Mouse (Mus musculus): ENCODE measurements around the gene Atrnl1. TPM values are rescaled to one million over a fixed set of nuclear protein-coding genes. Genes with fewer than 3 reads are reported as not detected.
A peak's percentile ranks its signal among the peaks of the same experiment; 100 is the strongest.

Gene Atrnl1
- polyA plus RNA-seq, 1 experiment from 2014 or later: 5.1 TPM

DNA sequence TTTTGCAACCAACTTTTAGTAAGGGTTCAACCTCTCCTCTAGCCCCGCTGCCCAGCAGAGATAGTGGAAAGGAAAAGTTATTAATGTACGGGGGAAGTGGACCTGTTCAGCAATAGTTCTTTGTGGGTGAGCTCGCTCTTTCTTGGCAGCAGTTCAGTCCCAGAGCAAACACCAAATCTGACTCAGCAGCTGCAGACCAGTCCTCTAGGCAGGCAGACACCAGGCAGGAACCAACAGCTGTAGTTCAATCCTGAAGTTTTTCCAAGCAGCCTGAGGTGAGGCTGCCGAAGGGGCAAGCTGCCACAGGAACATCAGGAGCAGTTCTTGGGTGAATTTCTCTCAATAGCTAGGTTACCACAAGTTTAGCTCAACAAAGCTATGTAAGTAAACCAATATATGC, 489.5 kb downstream of the Atrnl1 start:
- no peak for ATAC-seq (ENCODE audit: insufficient number of reproducible peaks, low FRiP score)
- H3K4me3 ChIP-seq: no peak overlapping the region
- H3K27ac ChIP-seq (ENCODE audit: poor library complexity, severe bottlenecking): no peak overlapping the region
- WGBS: 63% methylated on average over 4 of the region's 4 CpGs
- peaks cover 6% of the 10 kb centered on the region for H3K4me1 ChIP-seq (replicated peaks)
- H3K4me2 ChIP-seq: no peak overlapping the region
- peaks cover 9% of the 10 kb centered on the region; the same call in 1 of the 2 replicates for H3K9me3 ChIP-seq (replicated peaks)
- no peaks in the 10 kb centered on the region for H3K27me3 ChIP-seq (replicated peaks)
- H3K36me3 ChIP-seq: no peaks in the 10 kb centered on the region
- no peak overlapping the region for H3K9ac ChIP-seq

DNA sequence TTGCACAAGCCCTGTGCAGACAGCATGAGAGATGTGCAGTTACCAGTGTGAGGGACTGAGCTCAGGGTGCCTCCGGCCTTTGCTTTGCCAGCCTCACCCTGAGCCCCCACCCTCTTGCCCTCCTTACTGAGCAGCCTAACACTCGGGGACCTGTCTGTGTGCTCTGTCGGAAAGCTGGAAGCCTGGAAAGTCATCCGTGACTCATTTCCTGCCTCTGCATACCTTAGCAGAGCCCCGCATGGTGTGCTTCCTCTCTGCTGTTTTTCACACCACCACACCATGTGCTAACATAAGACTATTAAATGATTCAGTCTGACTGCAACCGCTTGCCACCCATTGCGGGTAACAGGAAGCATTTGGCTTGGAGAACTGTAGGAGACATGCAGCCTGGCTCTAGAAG, 493.7 kb downstream of the Atrnl1 start:
- WGBS: 49% methylated on average over 7 of the region's 7 CpGs
- Histone ChIP-seq H3K9me3 (replicated peaks) (0 out of 2 replicates have a peak, but pooled peaks cover 5% of the 10 kb centered on the region), H3K27ac (ENCODE audit: poor library complexity, severe bottlenecking) (no peak overlapping the region)

DNA sequence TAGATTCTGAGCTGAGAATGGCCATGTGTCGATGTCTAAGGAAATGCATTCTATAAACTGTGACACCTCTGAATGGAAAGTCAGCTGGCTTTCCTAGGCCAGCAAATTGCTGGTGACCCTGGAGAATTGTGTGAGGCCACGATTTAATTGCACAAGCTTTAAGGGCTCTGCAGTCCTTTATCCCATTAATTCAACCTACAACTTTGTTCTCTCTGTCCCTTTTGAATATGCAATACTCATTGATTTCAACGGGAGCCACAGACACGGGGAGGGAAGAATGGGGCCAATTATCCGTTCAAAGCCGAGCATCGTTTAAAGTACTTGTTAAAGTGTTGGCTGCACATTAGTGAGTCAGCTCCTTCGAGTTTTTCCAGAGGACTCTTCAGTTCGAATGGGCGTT, 496.8 kb downstream of the Atrnl1 start:
- Histone ChIP-seq H3K4me1 (replicated peaks) (peaks cover 6% of the 10 kb centered on the region; the same call in 1 of the 2 replicates), H3K27me3 (replicated peaks) (no peaks in the 10 kb centered on the region), H3K9me3 (replicated peaks) (no peaks in the 10 kb centered on the region), H3K4me2 (no peak overlapping the region), H3K36me3 (no peaks in the 10 kb centered on the region), H3K4me3 (no peak overlapping the region), H3K27ac (ENCODE audit: poor library complexity, severe bottlenecking) (no peak overlapping the region), H3K9ac (no peak overlapping the region)
- ATAC-seq (ENCODE audit: insufficient number of reproducible peaks, low FRiP score): no peak
- 79% methylated on average over 10 of the region's 10 CpGs for WGBS

More for the DNA sequence above, 493.7 kb downstream of the Atrnl1 start:
- peak; percentile 75 for ATAC-seq (ENCODE audit: insufficient number of reproducible peaks, low FRiP score)
- Histone ChIP-seq H3K27me3 (replicated peaks) (no peaks in the 10 kb centered on the region), H3K4me3 (no peak overlapping the region), H3K4me2 (no peak overlapping the region), H3K9ac (no peak overlapping the region), H3K4me1 (replicated peaks) (peaks cover 6% of the 10 kb centered on the region; the same call in 1 of the 2 replicates), H3K36me3 (no peaks in the 10 kb centered on the region)

DNA sequence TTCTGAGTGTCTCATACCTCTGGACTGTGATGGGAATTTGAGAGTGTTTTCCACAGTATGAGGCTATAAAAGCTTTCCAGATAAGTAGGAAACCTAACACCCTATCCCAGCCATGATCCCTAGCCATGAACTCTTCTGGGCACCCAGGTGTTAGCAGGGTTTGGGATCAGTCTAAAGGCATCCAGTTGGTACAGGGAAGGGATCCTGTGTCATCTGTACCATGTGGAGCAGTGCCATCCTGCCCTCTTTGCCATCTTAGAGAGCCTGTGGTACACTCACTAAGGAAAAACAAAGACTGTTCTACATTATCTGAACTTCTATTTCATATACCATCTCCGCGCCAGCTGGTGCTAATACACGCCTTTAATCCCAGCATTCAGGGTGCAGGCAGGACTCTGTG, 499.7 kb downstream of the Atrnl1 start:
- Histone ChIP-seq H3K27me3 (replicated peaks) (no peaks in the 10 kb centered on the region), H3K36me3 (no peaks in the 10 kb centered on the region), H3K4me3 (no peak overlapping the region), H3K9ac (no peak overlapping the region), H3K27ac (ENCODE audit: poor library complexity, severe bottlenecking) (no peak overlapping the region), H3K4me1 (replicated peaks) (no peaks in the 10 kb centered on the region), H3K4me2 (no peak overlapping the region), H3K9me3 (replicated peaks) (no peaks in the 10 kb centered on the region)
- no peak for ATAC-seq (ENCODE audit: insufficient number of reproducible peaks, low FRiP score)
- WGBS: 96% methylated on average over 3 of the region's 3 CpGs

DNA sequence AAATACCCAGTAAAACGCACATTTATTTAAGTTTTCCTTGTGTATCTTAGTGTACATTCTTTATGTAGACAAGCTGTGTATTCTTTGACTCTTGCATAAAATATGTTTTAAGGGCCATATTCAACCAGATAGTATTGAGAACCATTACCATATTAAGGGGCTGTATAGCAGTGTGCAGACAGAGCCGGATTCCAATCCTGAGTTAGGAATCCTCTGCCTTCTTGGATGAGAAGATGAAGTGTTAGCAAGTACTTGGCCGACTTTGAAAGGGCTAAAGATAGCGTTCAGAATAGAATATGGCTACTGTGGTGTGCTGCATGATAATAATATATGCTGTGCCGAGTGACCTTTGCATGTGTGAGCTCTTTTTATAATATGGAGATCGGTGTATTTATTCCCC, 500.5 kb downstream of the Atrnl1 start:
- no peaks in the 10 kb centered on the region for H3K9me3 ChIP-seq (replicated peaks)
- no peak overlapping the region for H3K27ac ChIP-seq (ENCODE audit: poor library complexity, severe bottlenecking)
- no peak for ATAC-seq (ENCODE audit: insufficient number of reproducible peaks, low FRiP score)
- no peak overlapping the region for H3K9ac ChIP-seq
- 76% methylated on average over 6 of the region's 6 CpGs for WGBS
- no peak overlapping the region for H3K4me2 ChIP-seq
- no peaks in the 10 kb centered on the region for H3K36me3 ChIP-seq
- H3K27me3 ChIP-seq (replicated peaks): no peaks in the 10 kb centered on the region
- H3K4me3 ChIP-seq: no peak overlapping the region
- no peaks in the 10 kb centered on the region for H3K4me1 ChIP-seq (replicated peaks)

DNA sequence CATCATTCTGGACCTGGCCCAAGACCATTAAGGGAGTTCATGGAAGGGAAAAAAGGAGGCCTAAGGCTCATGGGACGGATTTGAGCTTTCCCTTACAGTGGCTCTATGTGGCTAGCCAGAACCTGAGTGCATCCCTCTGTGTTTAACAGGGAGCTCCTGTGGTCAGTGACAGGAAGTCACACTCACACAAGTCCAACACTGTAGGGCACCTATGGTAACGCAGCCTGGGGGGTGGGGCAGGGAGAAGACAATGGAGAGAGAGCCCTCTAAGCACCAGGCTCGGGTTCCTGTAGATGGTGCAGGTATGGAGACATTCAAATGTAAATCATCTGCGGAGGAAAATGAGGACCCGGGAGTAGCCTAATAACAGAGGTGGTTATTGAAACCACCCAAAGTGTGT, 501.3 kb downstream of the Atrnl1 start:
- no peaks in the 10 kb centered on the region for H3K36me3 ChIP-seq
- WGBS: 70% methylated on average over 5 of the region's 5 CpGs
- no peak for ATAC-seq (ENCODE audit: insufficient number of reproducible peaks, low FRiP score)
- H3K4me2 ChIP-seq: no peak overlapping the region
- no peak overlapping the region for H3K4me3 ChIP-seq
- H3K27ac ChIP-seq (ENCODE audit: poor library complexity, severe bottlenecking): no peak overlapping the region
- H3K27me3 ChIP-seq (replicated peaks): no peaks in the 10 kb centered on the region
- no peaks in the 10 kb centered on the region for H3K4me1 ChIP-seq (replicated peaks)
- H3K9me3 ChIP-seq (replicated peaks): no peaks in the 10 kb centered on the region
- no peak overlapping the region for H3K9ac ChIP-seq

DNA sequence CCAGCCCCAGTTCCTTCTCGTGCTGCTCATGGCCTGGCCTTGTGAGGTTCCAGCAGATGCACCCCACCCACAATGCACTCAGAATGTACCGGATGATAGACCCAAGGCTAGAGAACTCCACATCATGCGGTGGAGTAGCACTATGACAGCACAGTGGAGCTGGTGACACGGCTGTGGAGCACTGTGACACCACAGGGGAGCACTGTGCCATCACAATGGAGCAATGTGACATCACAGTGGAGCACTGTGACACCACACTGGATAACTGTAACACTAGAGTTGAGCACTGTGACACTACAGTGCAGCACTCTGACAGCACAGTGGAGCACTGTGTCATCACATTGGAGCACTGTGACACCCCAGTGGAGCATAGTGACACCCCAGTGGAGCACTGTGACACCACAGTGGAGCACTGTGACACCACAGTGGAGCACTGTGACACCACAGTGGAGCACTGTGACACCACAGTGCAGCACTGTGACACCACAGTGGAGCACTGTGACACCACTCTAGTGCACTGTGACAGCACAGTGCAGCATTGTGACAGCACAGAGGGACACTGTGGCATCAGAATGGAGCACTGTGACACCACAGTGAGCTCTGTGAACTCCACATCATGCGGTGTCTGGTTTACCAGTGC, 502.4 kb downstream of the Atrnl1 start:
- Histone ChIP-seq H3K9ac (no peak overlapping the region), H3K4me1 (replicated peaks) (no peaks in the 10 kb centered on the region), H3K36me3 (no peaks in the 10 kb centered on the region), H3K4me3 (no peak overlapping the region), H3K27ac (ENCODE audit: poor library complexity, severe bottlenecking) (no peak overlapping the region), H3K27me3 (replicated peaks) (no peaks in the 10 kb centered on the region), H3K9me3 (replicated peaks) (no peaks in the 10 kb centered on the region), H3K4me2 (no peak overlapping the region)
- WGBS: 79% methylated on average over 5 of the region's 5 CpGs
- peak; percentile 94 for ATAC-seq (ENCODE audit: insufficient number of reproducible peaks, low FRiP score)

DNA sequence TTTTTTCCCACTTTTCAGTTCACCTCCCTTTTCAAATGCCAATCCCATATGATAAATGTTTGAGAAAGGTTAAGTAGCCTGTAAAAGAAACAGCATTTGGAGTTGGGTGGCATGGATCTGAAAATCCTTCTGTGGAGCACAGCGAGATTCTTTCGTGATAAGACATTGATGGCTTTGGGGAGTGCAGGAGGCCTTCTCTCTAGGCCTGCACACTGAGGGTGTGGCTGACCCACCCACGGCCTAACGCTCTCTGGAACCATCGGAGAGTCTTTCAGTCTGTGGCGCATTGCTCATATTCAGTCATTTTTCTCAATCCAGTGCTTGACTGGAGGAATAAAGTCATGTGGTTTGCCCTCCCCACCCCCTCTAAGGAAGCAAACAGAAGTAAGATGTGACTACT, 506.8 kb downstream of the Atrnl1 start:
- peaks cover 18% of the 10 kb centered on the region for H3K4me1 ChIP-seq (replicated peaks)
- H3K27me3 ChIP-seq (replicated peaks): no peaks in the 10 kb centered on the region
- 87% methylated on average over 6 of the region's 6 CpGs for WGBS
- H3K4me3 ChIP-seq: no peak overlapping the region
- H3K36me3 ChIP-seq: no peaks in the 10 kb centered on the region
- no peak for ATAC-seq (ENCODE audit: insufficient number of reproducible peaks, low FRiP score)
- H3K4me2 ChIP-seq: no peak overlapping the region
- H3K27ac ChIP-seq (ENCODE audit: poor library complexity, severe bottlenecking): no peak overlapping the region
- no peaks in the 10 kb centered on the region for H3K9me3 ChIP-seq (replicated peaks)
- H3K9ac ChIP-seq: no peak overlapping the region

DNA sequence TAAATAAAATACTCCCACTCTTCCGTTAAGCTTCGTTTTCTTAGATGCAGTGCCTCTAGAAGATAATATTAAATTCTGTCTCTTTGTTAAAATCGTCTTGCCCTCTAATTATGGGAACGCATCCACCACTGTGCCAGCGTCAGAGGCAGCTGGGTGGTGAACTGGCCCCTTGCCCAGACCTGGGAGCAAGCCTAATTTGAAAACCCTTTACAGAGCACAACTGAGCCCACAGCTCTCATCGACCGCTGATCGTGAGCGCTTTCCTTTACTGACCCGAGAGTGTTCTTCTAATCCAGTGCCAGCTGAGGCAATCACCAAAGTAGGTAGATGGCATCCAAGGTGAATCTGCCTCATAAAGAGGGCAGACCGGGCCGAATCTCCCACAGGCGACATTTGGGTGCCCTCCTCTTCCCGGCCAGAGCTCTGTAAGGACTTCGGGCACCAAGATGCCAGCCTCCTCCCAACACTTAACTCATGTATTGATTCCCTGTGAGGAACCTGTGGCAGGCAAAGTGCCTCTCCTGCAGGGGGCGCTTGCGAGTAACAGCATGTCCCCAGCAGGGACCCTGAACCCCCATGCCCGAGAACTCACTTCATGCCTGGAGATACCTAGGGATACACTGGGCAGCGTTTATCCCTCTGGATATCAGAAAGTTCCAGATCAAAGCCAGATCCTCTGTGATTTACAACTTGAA, 507.5 kb downstream of the Atrnl1 start:
- Histone ChIP-seq H3K4me1 (replicated peaks) (peaks cover 18% of the 10 kb centered on the region), H3K27ac (ENCODE audit: poor library complexity, severe bottlenecking) (no peak overlapping the region), H3K4me2 (no peak overlapping the region), H3K4me3 (no peak overlapping the region), H3K9ac (no peak overlapping the region), H3K9me3 (replicated peaks) (no peaks in the 10 kb centered on the region), H3K36me3 (no peaks in the 10 kb centered on the region), H3K27me3 (replicated peaks) (no peaks in the 10 kb centered on the region)
- no peak for ATAC-seq (ENCODE audit: insufficient number of reproducible peaks, low FRiP score)
- 90% methylated on average over 19 of the region's 19 CpGs for WGBS

DNA sequence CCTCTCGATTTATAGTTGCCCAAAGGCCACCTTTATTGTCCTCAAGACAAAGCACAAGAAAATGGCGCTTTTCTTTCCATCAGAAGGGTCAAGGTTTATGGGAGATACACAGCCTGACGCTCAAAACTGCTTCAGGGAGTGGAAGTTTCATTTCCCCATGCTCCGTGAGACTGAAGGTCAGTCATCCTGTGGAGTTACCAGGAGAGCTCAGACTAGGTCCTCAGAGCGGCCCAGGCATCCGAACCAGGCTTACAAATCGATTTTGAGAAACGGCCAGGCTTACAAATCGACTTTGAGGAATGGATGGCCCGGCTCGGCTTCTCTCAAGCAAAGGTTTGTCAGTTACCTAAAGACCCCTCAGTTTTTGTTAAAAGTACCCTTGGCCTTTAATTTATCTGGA, 508.0 kb downstream of the Atrnl1 start:
- no peak for ATAC-seq (ENCODE audit: insufficient number of reproducible peaks, low FRiP score)
- no peaks in the 10 kb centered on the region for H3K9me3 ChIP-seq (replicated peaks)
- H3K4me2 ChIP-seq: no peak overlapping the region
- 90% methylated on average over 11 of the region's 11 CpGs for WGBS
- no peak overlapping the region for H3K27ac ChIP-seq (ENCODE audit: poor library complexity, severe bottlenecking)
- peaks cover 18% of the 10 kb centered on the region for H3K4me1 ChIP-seq (replicated peaks)
- H3K4me3 ChIP-seq: no peak overlapping the region
- no peak overlapping the region for H3K9ac ChIP-seq
- H3K36me3 ChIP-seq: no peaks in the 10 kb centered on the region
- H3K27me3 ChIP-seq (replicated peaks): no peaks in the 10 kb centered on the region

DNA sequence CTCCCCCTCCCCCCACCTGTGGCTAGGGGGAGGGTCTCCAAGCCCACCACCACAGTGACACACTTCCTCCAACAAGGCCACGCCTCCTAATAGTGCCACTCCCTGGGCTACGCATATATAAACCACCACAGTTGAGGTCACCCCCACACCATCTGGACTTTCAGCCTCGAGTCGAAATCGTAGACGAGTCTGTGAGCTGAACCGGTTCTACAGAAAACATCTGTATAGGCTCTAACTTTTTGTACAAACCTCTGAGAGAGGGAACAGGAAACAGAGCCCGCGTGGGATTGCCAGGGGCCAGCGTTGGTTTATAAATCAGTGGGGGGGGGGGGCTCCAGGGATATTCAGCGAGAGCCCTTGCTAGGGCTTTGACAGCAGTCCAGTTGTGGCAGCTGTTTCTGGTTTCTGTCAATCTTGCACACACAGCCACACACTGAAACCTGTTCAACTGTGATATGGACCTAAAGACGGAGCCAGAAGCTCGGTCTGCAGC, 508.9 kb downstream of the Atrnl1 start:
- H3K27ac ChIP-seq (ENCODE audit: poor library complexity, severe bottlenecking): peak overlapping the region; percentile 47; the same call in 1 of the 2 replicates
- no peak overlapping the region for H3K4me3 ChIP-seq
- H3K9ac ChIP-seq: no peak overlapping the region
- H3K4me1 ChIP-seq (replicated peaks): peaks cover 18% of the 10 kb centered on the region
- WGBS: 47% methylated on average over 13 of the region's 13 CpGs
- ATAC-seq (ENCODE audit: insufficient number of reproducible peaks, low FRiP score): peak; percentile 45; the same call in 1 of the 2 replicates
- H3K36me3 ChIP-seq: no peaks in the 10 kb centered on the region
- peak overlapping the region; percentile 21; the same call in 1 of the 2 replicates for H3K4me2 ChIP-seq
- H3K27me3 ChIP-seq (replicated peaks): no peaks in the 10 kb centered on the region
- H3K9me3 ChIP-seq (replicated peaks): no peaks in the 10 kb centered on the region
